Mouse (Mus musculus): ENCODE results near the gene Efcab14. TPM values are rescaled to one million over a fixed set of nuclear protein-coding genes. Genes with fewer than 3 reads are reported as not detected.

Gene Efcab14
- 33.9 and 35.7 TPM in 2 replicates for polyA plus RNA-seq (2011; ENCODE audit: insufficient read depth, insufficient read length, low read depth, missing spikeins)

GRCm38 (mm10) chr4:115737551-115738041 lies at the start of gene Efcab14:
Gene Efcab14 (plus strand): TSS chr4:115737744.
- H3K9ac ChIP-seq (ENCODE audit: low read depth, poor library complexity, severe bottlenecking): peak within 1 kb of the TSS; percentile 79
- H3K4me3 ChIP-seq (ENCODE audit: low read depth, low read length): peak within 1 kb of the TSS; percentile 86
- no peaks in the 10 kb centered on the region for H3K9me3 ChIP-seq (replicated peaks; ENCODE audit: control insufficient read depth, insufficient read depth, low read length, poor library complexity, severe bottlenecking)
- peaks cover 12% of the 10 kb centered on the region for H3K36me3 ChIP-seq (ENCODE audit: control insufficient read depth, insufficient read depth, low read length, poor library complexity, severe bottlenecking)
- TF ChIP-seq EP300 (IDR thresholded peaks at IDR 0.05; ENCODE audit: insufficient read depth, low read depth, low read length): 0 out of 2 replicates have a peak, but pooled peaks have one; percentile 28
- peak; percentile 49 for TF ChIP-seq CTCF (IDR thresholded peaks at IDR 0.05; ENCODE audit: low read depth, low read length)
- TF ChIP-seq POLR2A (IDR thresholded peaks at IDR 0.05; ENCODE audit: insufficient read depth, low read length): no peak
- H3K4me1 ChIP-seq (ENCODE audit: control insufficient read depth, insufficient read depth, low read length): peaks cover 3% of the 10 kb centered on the region
- H3K27ac ChIP-seq (ENCODE audit: insufficient read depth, low read length): no peak within 1 kb of the TSS
- H3K27me3 ChIP-seq (ENCODE audit: control insufficient read depth, insufficient read depth, low read length, poor library complexity, severe bottlenecking): no peaks in the 10 kb centered on the region

- TF ChIP-seq CTCF (IDR thresholded peaks at IDR 0.05; ENCODE audit: low read depth, low read length) (no peak), POLR2A (IDR thresholded peaks at IDR 0.05; ENCODE audit: insufficient read depth, low read length) (no peak), EP300 (IDR thresholded peaks at IDR 0.05; ENCODE audit: insufficient read depth, low read depth, low read length) (no peak)
- H3K4me3 ChIP-seq (ENCODE audit: low read depth, low read length): no peak overlapping the region
Measured at GRCm38 (mm10) chr4:115701468-115701867, 36.1 kb upstream of the Efcab14 start.

GRCm38 (mm10) chr4:115703927-115704505 lies 33.5 kb upstream of the Efcab14 start:
- H3K9ac ChIP-seq (ENCODE audit: low read depth, poor library complexity, severe bottlenecking): no peak overlapping the region
- H3K9me3 ChIP-seq (replicated peaks; ENCODE audit: control insufficient read depth, insufficient read depth, low read length, poor library complexity, severe bottlenecking): no peaks in the 10 kb centered on the region
- H3K27me3 ChIP-seq (ENCODE audit: control insufficient read depth, insufficient read depth, low read length, poor library complexity, severe bottlenecking): no peaks in the 10 kb centered on the region
- no peak overlapping the region for H3K4me3 ChIP-seq (ENCODE audit: low read depth, low read length)
- no peaks in the 10 kb centered on the region for H3K36me3 ChIP-seq (ENCODE audit: control insufficient read depth, insufficient read depth, low read length, poor library complexity, severe bottlenecking)
- H3K4me1 ChIP-seq (ENCODE audit: control insufficient read depth, insufficient read depth, low read length): no peaks in the 10 kb centered on the region
- TF ChIP-seq POLR2A (IDR thresholded peaks at IDR 0.05; ENCODE audit: insufficient read depth, low read length) (no peak), EP300 (IDR thresholded peaks at IDR 0.05; ENCODE audit: insufficient read depth, low read depth, low read length) (no peak), CTCF (IDR thresholded peaks at IDR 0.05; ENCODE audit: low read depth, low read length) (no peak)
- H3K27ac ChIP-seq (ENCODE audit: insufficient read depth, low read length): no peak overlapping the region

More at GRCm38 (mm10) chr4:115701468-115701867, 36.1 kb upstream of the Efcab14 start:
- Histone ChIP-seq H3K27me3 (ENCODE audit: control insufficient read depth, insufficient read depth, low read length, poor library complexity, severe bottlenecking) (no peaks in the 10 kb centered on the region), H3K27ac (ENCODE audit: insufficient read depth, low read length) (no peak overlapping the region), H3K36me3 (ENCODE audit: control insufficient read depth, insufficient read depth, low read length, poor library complexity, severe bottlenecking) (no peaks in the 10 kb centered on the region), H3K4me1 (ENCODE audit: control insufficient read depth, insufficient read depth, low read length) (no peaks in the 10 kb centered on the region), H3K9me3 (replicated peaks; ENCODE audit: control insufficient read depth, insufficient read depth, low read length, poor library complexity, severe bottlenecking) (no peaks in the 10 kb centered on the region), H3K9ac (ENCODE audit: low read depth, poor library complexity, severe bottlenecking) (no peak overlapping the region)

GRCm38 (mm10) chr4:115708974-115709593 lies 28.5 kb upstream of the Efcab14 start:
- no peaks in the 10 kb centered on the region for H3K4me1 ChIP-seq (ENCODE audit: control insufficient read depth, insufficient read depth, low read length)
- H3K9ac ChIP-seq (ENCODE audit: low read depth, poor library complexity, severe bottlenecking): no peak overlapping the region
- H3K4me3 ChIP-seq (ENCODE audit: low read depth, low read length): no peak overlapping the region
- no peaks in the 10 kb centered on the region for H3K9me3 ChIP-seq (replicated peaks; ENCODE audit: control insufficient read depth, insufficient read depth, low read length, poor library complexity, severe bottlenecking)
- H3K36me3 ChIP-seq (ENCODE audit: control insufficient read depth, insufficient read depth, low read length, poor library complexity, severe bottlenecking): no peaks in the 10 kb centered on the region
- no peaks in the 10 kb centered on the region for H3K27me3 ChIP-seq (ENCODE audit: control insufficient read depth, insufficient read depth, low read length, poor library complexity, severe bottlenecking)
- no peak overlapping the region for H3K27ac ChIP-seq (ENCODE audit: insufficient read depth, low read length)
- TF ChIP-seq CTCF (IDR thresholded peaks at IDR 0.05; ENCODE audit: low read depth, low read length) (no peak), POLR2A (IDR thresholded peaks at IDR 0.05; ENCODE audit: insufficient read depth, low read length) (no peak)

- Histone ChIP-seq H3K36me3 (ENCODE audit: control insufficient read depth, insufficient read depth, low read length, poor library complexity, severe bottlenecking) (no peaks in the 10 kb centered on the region), H3K9me3 (replicated peaks; ENCODE audit: control insufficient read depth, insufficient read depth, low read length, poor library complexity, severe bottlenecking) (no peaks in the 10 kb centered on the region), H3K4me3 (ENCODE audit: low read depth, low read length) (no peak overlapping the region), H3K27me3 (ENCODE audit: control insufficient read depth, insufficient read depth, low read length, poor library complexity, severe bottlenecking) (no peaks in the 10 kb centered on the region), H3K9ac (ENCODE audit: low read depth, poor library complexity, severe bottlenecking) (no peak overlapping the region), H3K27ac (ENCODE audit: insufficient read depth, low read length) (no peak overlapping the region), H3K4me1 (ENCODE audit: control insufficient read depth, insufficient read depth, low read length) (no peaks in the 10 kb centered on the region)
- TF ChIP-seq CTCF (IDR thresholded peaks at IDR 0.05; ENCODE audit: low read depth, low read length) (peak; percentile 73), EP300 (IDR thresholded peaks at IDR 0.05; ENCODE audit: insufficient read depth, low read depth, low read length) (no peak), POLR2A (IDR thresholded peaks at IDR 0.05; ENCODE audit: insufficient read depth, low read length) (no peak)
Measured at GRCm38 (mm10) chr4:115709792-115710418, 27.6 kb upstream of the Efcab14 start.
